Mouse (Mus musculus) bone marrow macrophage, adult 2 months (primary cell): ENCODE data around the gene Gp5.

Experiments used
- CTCF ChIP-seq: IDR thresholded peaks from 2 replicates; pipeline ENCODE4 v1.5.1; 2012; ENCODE audit warnings: low read depth, mild to moderate bottlenecking, low read length, moderate library complexity
- POLR2A ChIP-seq: IDR thresholded peaks from 2 replicates; pipeline ENCODE4 v1.6.1; 2012; ENCODE audit warnings: mild to moderate bottlenecking, low read depth, low read length, borderline replicate concordance

DNA sequence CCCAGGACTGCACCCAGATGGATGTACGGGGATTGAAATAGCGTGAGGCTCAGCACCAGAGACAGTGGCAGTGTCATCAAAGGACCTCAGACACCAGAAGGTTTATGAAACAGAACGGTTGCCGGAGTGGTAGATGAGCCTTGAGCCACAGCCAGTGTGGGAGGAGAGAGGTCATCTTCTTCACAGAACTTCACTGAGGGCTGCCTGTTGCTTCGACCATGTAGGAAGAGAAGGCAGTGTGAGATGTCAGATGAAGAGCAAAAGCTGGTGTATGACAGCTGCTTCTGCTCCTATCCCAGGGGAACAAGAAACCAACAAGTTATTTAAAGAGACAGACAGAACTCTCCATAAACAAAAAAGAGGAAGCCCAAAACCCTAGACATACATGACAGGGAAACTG is 6.3 kb downstream of the Gp5 start:
- TF ChIP-seq POLR2A (no peak), CTCF (no peak)
